Mouse (Mus musculus) liver, postnatal 0 days (tissue): Measurements from ENCODE around the gene Gm21973. TPM values are rescaled to one million over a fixed set of nuclear protein-coding genes. Genes with fewer than 3 reads are reported as not detected.

Experiments used
- ATAC-seq: fragments of 200-750 bp; cut with Nextera tagmentation; 2 replicates; pipeline ENCODE4 v1.8.0; 2017; ENCODE audit warnings: mild to moderate bottlenecking, moderate library complexity
- DNase-seq: peaks from one replicate; pipeline ENCODE4 v3.0.0-alpha.2; 2016
- H3K27ac ChIP-seq: fragments of 300-500 bp; sonication (generic); 2 replicates; pipeline ENCODE4 v1.5.1; 2014; ENCODE audit warnings: antibody characterized with exemption, moderate library complexity, mild to moderate bottlenecking, low read depth
- H3K27me3 ChIP-seq: fragments of 300-500 bp; sonication (generic); 2 replicates; pipeline ENCODE4 v1.6.1; 2014; ENCODE audit warnings: low read length, control low read depth, mixed read lengths; ENCODE audit not compliant: insufficient read depth
- H3K36me3 ChIP-seq: fragments of 300-500 bp; sonication (generic); replicated peaks from 2 replicates; pipeline ENCODE4 v1.6.1; 2014; ENCODE audit warnings: mild to moderate bottlenecking, control low read depth, low read length, moderate library complexity, mixed read lengths; ENCODE audit not compliant: insufficient read depth
- H3K4me1 ChIP-seq: fragments of 300-500 bp; sonication (generic); 2 replicates; pipeline ENCODE4 v1.6.1; 2014; ENCODE audit warnings: antibody characterized with exemption, mild to moderate bottlenecking, control low read depth; ENCODE audit not compliant: insufficient read depth
- H3K4me2 ChIP-seq: fragments of 300-500 bp; sonication (generic); 2 replicates; pipeline ENCODE4 v1.6.1; 2014; ENCODE audit warnings: low read depth, mild to moderate bottlenecking, low read length, moderate library complexity, mixed read lengths
- H3K4me3 ChIP-seq: fragments of 300-500 bp; sonication (generic); 2 replicates; pipeline ENCODE4 v1.5.1; 2014; ENCODE audit warnings: low read depth, low read length
- H3K9ac ChIP-seq: fragments of 300-500 bp; sonication (generic); replicated peaks from 2 replicates; pipeline ENCODE4 v1.6.1; 2014; ENCODE audit warnings: mild to moderate bottlenecking, moderate library complexity
- H3K9me3 ChIP-seq: fragments of 300-500 bp; sonication (generic); 2 replicates; pipeline ENCODE4 v1.6.1; 2016; ENCODE audit warnings: mild to moderate bottlenecking, control low read depth, low read length, mixed read lengths
- CTCF ChIP-seq: sonication (generic); IDR thresholded peaks from 2 replicates; pipeline ENCODE4 v1.5.1; 2016; ENCODE audit warnings: antibody characterized with exemption, low read depth
- EP300 ChIP-seq: IDR thresholded peaks from 2 replicates; pipeline ENCODE4 v1.6.1; 2016; ENCODE audit warnings: antibody characterized with exemption, low read depth, mild to moderate bottlenecking
- WGBS: fragments of 180-500 bp; shearing (Covaris S2); extraction: QIAGEN DNeasy Blood & Tissue Kit; methylation state at CpG from one replicate; pipeline ENCODE4 v1.1.7; 2014; ENCODE audit not compliant: insufficient replicate concordance; 5-methylcytosine and 5-hydroxymethylcytosine counted together
- polyA plus RNA-seq: library from polyadenylated mRNA; unstranded; fragments of >200 nt; fragmentation: Nextera tagmentation; extraction: Ambion mirVana; gene quantifications from 2 replicates; pipeline ENCODE4 v1.2.1, GENCODE M21; 2015

Gm21973 gene
- polyA plus RNA-seq, 1 experiment from 2014 or later, result not detected

DNA sequence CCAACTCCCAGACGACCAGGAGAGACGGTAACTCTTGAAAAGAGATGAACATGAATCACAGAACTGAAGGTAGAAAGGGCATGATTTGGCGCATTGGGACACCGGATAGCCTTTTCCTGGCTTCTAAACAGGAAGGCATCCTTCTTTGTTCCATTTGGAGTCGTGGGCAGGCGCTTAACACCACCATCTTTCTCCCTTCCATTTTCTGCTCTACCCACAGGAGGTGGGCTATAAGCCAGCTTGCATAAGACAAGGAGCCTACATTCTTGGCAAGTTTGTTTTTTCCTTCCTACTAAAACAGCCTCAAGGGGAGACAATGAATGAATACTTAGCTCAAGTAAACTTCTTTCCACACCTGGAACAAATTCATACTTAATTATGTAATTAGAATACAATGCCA is 88.5 kb downstream of the Gm21973 start:
- H3K9ac ChIP-seq, result no peak overlapping the region
- H3K27ac ChIP-seq, result no peak overlapping the region
- peaks cover 3% of the 10 kb centered on the region; the same call in 1 of the 2 replicates for H3K36me3 ChIP-seq
- DNase-seq, result no peak
- H3K9me3 ChIP-seq, result no peaks in the 10 kb centered on the region
- H3K4me2 ChIP-seq, result no peak overlapping the region
- H3K4me1 ChIP-seq, result no peaks in the 10 kb centered on the region
- H3K4me3 ChIP-seq, result no peak overlapping the region
- WGBS, result 79% methylated on average over 6 of the region's 6 CpGs
- no peaks in the 10 kb centered on the region for H3K27me3 ChIP-seq
- no peak for ATAC-seq
- TF ChIP-seq CTCF (no peak), EP300 (no peak)

DNA sequence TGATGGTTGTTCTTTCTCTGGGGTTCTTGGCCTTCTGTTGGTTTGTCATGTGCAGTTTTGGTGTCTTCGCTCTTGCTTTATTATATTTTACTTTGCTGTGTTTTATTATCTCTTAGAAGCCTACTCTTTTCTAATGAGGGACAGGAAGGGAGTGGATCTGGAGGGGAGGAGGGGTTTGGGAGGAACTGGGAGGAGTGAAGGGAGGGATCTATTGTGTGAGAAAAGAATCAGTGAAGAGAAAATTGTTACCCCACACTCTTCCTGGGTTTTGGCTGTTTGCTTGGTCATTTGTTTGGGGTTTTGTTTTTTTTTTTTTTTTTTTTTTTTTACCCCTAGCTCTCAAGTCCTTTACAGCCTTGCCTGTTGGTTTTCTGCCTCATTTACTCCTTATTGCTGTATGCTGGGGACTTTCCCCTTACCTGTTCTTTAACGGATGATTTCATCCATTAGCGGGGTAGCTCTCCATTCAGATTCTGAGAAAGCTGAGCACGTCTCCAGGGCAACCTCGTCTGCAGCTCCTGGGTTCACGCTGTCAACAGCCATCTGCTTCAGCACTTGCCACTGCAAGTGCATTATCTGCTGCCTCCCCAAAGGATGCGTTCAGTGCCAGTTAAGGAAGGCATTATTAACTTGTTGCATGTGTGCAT is 96.1 kb downstream of the Gm21973 start:
- TF ChIP-seq CTCF (no peak), EP300 (no peak)
- Histone ChIP-seq H3K27ac (no peak overlapping the region), H3K27me3 (no peaks in the 10 kb centered on the region), H3K36me3 (no peaks in the 10 kb centered on the region), H3K4me1 (no peaks in the 10 kb centered on the region), H3K9me3 (no peaks in the 10 kb centered on the region), H3K9ac (no peak overlapping the region), H3K4me2 (no peak overlapping the region), H3K4me3 (no peak overlapping the region)
- ATAC-seq, result no peak
- WGBS, result 56% methylated on average over 7 of the region's 7 CpGs
- no peak for DNase-seq

DNA sequence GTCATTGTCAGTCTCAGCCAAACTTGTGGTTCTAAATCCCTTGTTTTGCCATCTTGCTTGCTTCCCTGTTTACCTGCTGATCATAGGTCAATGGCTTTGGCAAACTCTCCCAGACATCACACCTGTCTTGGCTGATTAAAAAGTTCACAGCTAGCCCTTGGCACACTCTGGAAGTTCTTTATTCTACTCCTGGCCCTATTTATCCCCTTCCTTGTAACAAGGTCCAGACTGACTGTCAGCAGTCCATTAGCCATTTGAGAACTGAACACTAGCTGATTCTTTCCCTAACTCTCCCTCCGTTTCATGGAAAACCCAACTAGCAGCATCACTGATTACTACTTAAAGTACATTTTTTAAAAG is 96.6 kb downstream of the Gm21973 start:
- Histone ChIP-seq H3K27me3 (no peaks in the 10 kb centered on the region), H3K36me3 (no peaks in the 10 kb centered on the region), H3K27ac (no peak overlapping the region), H3K4me1 (no peaks in the 10 kb centered on the region), H3K9ac (no peak overlapping the region), H3K4me2 (no peak overlapping the region), H3K9me3 (no peaks in the 10 kb centered on the region), H3K4me3 (no peak overlapping the region)
- DNase-seq, result no peak
- 76% methylated on average over 1 of the region's 1 CpGs for WGBS
- TF ChIP-seq CTCF, result no peak
- no peak for TF ChIP-seq EP300
- ATAC-seq, result no peak

Other genes with a start within 250 kb of the Gm21973 start
- 13.1 and 13.8 TPM in 2 replicates for gene Prlr, start 148.1 kb upstream of the Gm21973 start, polyA plus RNA-seq
- 22.9 and 23.6 TPM in 2 replicates for gene Agxt2, start 33.2 kb downstream of the Gm21973 start, polyA plus RNA-seq
- gene Dnajc21, start 145.1 kb downstream of the Gm21973 start, polyA plus RNA-seq, result 8.0 and 9.4 TPM in 2 replicates
- 57.9 and 60.7 TPM in 2 replicates for gene Brix1, start 160.6 kb downstream of the Gm21973 start, polyA plus RNA-seq
- 10.2 and 11.9 TPM in 2 replicates for gene Rad1, start 160.6 kb downstream of the Gm21973 start, polyA plus RNA-seq
- gene Ttc23l, start 233.3 kb downstream of the Gm21973 start, polyA plus RNA-seq, result not detected in 2 replicates